Mouse (Mus musculus) neural tube, embryonic 14.5 days (tissue): ENCODE data around the gene Olfr10. TPM values are rescaled to one million over a fixed set of nuclear protein-coding genes. Genes with fewer than 3 reads are reported as not detected.

ENCODE experiments used
- ATAC-seq: fragments of 200-750 bp; cut with Nextera tagmentation; 2 replicates; pipeline ENCODE4 v1.8.0; 2017; ENCODE audit warnings: low read depth, mild to moderate bottlenecking, moderate TSS enrichment, moderate library complexity
- H3K27ac ChIP-seq: fragments of 300-500 bp; sonication (generic); 2 replicates; pipeline ENCODE4 v1.5.1; 2014; ENCODE audit warnings: low read depth, mild to moderate bottlenecking, control low read depth, low read length, moderate library complexity, mixed read lengths
- H3K27me3 ChIP-seq: fragments of 300-500 bp; sonication (generic); 2 replicates; pipeline ENCODE4 v1.6.1; 2014; ENCODE audit warnings: low read length; ENCODE audit not compliant: control insufficient read depth, insufficient read depth
- H3K36me3 ChIP-seq: fragments of 300-500 bp; sonication (generic); 2 replicates; pipeline ENCODE4 v1.6.1; 2014; ENCODE audit warnings: low read length, mixed read lengths; ENCODE audit not compliant: control insufficient read depth, insufficient read depth
- H3K4me1 ChIP-seq: fragments of 300-500 bp; sonication (generic); 2 replicates; pipeline ENCODE4 v1.6.1; 2014; ENCODE audit warnings: low read length; ENCODE audit not compliant: control insufficient read depth, insufficient read depth
- H3K4me2 ChIP-seq: fragments of 300-500 bp; sonication (generic); 2 replicates; pipeline ENCODE4 v1.6.1; 2014; ENCODE audit warnings: mild to moderate bottlenecking, low read depth, low read length, control low read depth
- H3K4me3 ChIP-seq: fragments of 300-500 bp; sonication (generic); 2 replicates; pipeline ENCODE4 v1.5.1; 2014; ENCODE audit warnings: low read depth, low read length, control low read depth, mixed read lengths
- H3K9ac ChIP-seq: fragments of 300-500 bp; sonication (generic); replicated peaks from 2 replicates; pipeline ENCODE4 v1.6.1; 2014; ENCODE audit warnings: low read depth, mild to moderate bottlenecking, control low read depth, low read length, mixed read lengths
- H3K9me3 ChIP-seq: fragments of 300-500 bp; sonication (generic); 2 replicates; pipeline ENCODE4 v1.6.1; 2016; ENCODE audit warnings: low read length; ENCODE audit not compliant: control insufficient read depth
- WGBS: fragments of 180-500 bp; shearing (Covaris S2); extraction: QIAGEN DNeasy Blood & Tissue Kit; methylation state at CpG from one replicate; pipeline ENCODE4 v1.1.7; 2014; 5-methylcytosine and 5-hydroxymethylcytosine counted together
- polyA plus RNA-seq: library from polyadenylated mRNA; unstranded; fragments of >200 nt; fragmentation: Nextera tagmentation; extraction: Ambion mirVana; gene quantifications from 2 replicates; pipeline ENCODE4 v1.2.1, GENCODE M21; 2014

Gene Olfr10
- polyA plus RNA-seq, 1 experiment from 2014 or later = not detected

- H3K4me3 ChIP-seq = no peak overlapping the region
- H3K9me3 ChIP-seq = no peaks in the 10 kb centered on the region
- H3K27me3 ChIP-seq = no peaks in the 10 kb centered on the region
- WGBS = 81% methylated on average over 8 of the region's 8 CpGs
- no peak for ATAC-seq
- H3K4me2 ChIP-seq = no peak overlapping the region
- H3K4me1 ChIP-seq = no peaks in the 10 kb centered on the region
- H3K9ac ChIP-seq = no peak overlapping the region
- no peak overlapping the region for H3K27ac ChIP-seq
- H3K36me3 ChIP-seq = no peaks in the 10 kb centered on the region; the same call in 1 of the 2 replicates
Observed at GRCm38 (mm10) chr11:49265101-49265500, 39.4 kb upstream of the Olfr10 start.

- 94% methylated on average over 6 of the region's 6 CpGs for WGBS
- Histone ChIP-seq H3K9ac (no peak overlapping the region), H3K4me1 (no peaks in the 10 kb centered on the region), H3K9me3 (no peaks in the 10 kb centered on the region), H3K36me3 (no peaks in the 10 kb centered on the region; the same call in 1 of the 2 replicates), H3K4me2 (no peak overlapping the region), H3K27ac (no peak overlapping the region), H3K27me3 (no peaks in the 10 kb centered on the region), H3K4me3 (no peak overlapping the region)
- ATAC-seq = no peak
Observed at GRCm38 (mm10) chr11:49266671-49267070, 37.9 kb upstream of the Olfr10 start.

GRCm38 (mm10) chr11:49267316-49267715 is 37.2 kb upstream of the Olfr10 start:
- no peak overlapping the region for H3K4me2 ChIP-seq
- no peaks in the 10 kb centered on the region for H3K27me3 ChIP-seq
- H3K4me3 ChIP-seq = no peak overlapping the region
- no peaks in the 10 kb centered on the region for H3K4me1 ChIP-seq
- no peak overlapping the region for H3K9ac ChIP-seq
- no peak overlapping the region for H3K27ac ChIP-seq
- WGBS = 82% methylated on average over 10 of the region's 10 CpGs
- no peak for ATAC-seq
- no peaks in the 10 kb centered on the region for H3K9me3 ChIP-seq
- H3K36me3 ChIP-seq = no peaks in the 10 kb centered on the region

- WGBS = 78% methylated on average over 15 of the region's 15 CpGs
- no peaks in the 10 kb centered on the region for H3K4me1 ChIP-seq
- no peak overlapping the region for H3K27ac ChIP-seq
- H3K4me2 ChIP-seq = no peak overlapping the region
- no peaks in the 10 kb centered on the region for H3K9me3 ChIP-seq
- H3K4me3 ChIP-seq = no peak overlapping the region
- H3K27me3 ChIP-seq = no peaks in the 10 kb centered on the region
- H3K9ac ChIP-seq = no peak overlapping the region
- ATAC-seq = no peak
- H3K36me3 ChIP-seq = no peaks in the 10 kb centered on the region
Observed at GRCm38 (mm10) chr11:49267970-49268579, 36.5 kb upstream of the Olfr10 start.

- H3K9ac ChIP-seq = no peak overlapping the region
- ATAC-seq = no peak
- H3K9me3 ChIP-seq = no peaks in the 10 kb centered on the region
- WGBS = 92% methylated on average over 9 of the region's 9 CpGs
- H3K27me3 ChIP-seq = no peaks in the 10 kb centered on the region
- no peaks in the 10 kb centered on the region for H3K4me1 ChIP-seq
- no peak overlapping the region for H3K27ac ChIP-seq
- no peaks in the 10 kb centered on the region for H3K36me3 ChIP-seq
- H3K4me3 ChIP-seq = no peak overlapping the region
- no peak overlapping the region for H3K4me2 ChIP-seq
Observed at GRCm38 (mm10) chr11:49269761-49270160, 34.8 kb upstream of the Olfr10 start.

- Histone ChIP-seq H3K4me3 (no peak overlapping the region), H3K9ac (no peak overlapping the region), H3K27ac (no peak overlapping the region), H3K4me1 (no peaks in the 10 kb centered on the region), H3K36me3 (no peaks in the 10 kb centered on the region), H3K27me3 (no peaks in the 10 kb centered on the region), H3K4me2 (no peak overlapping the region), H3K9me3 (no peaks in the 10 kb centered on the region)
- WGBS = 93% methylated on average over 4 of the region's 4 CpGs
- ATAC-seq = no peak
Observed at GRCm38 (mm10) chr11:49270368-49270767, 34.2 kb upstream of the Olfr10 start.

- ATAC-seq = peak; percentile 42; the same call in 1 of the 2 replicates
- H3K4me1 ChIP-seq = no peaks in the 10 kb centered on the region
- H3K27me3 ChIP-seq = no peaks in the 10 kb centered on the region
- no peak overlapping the region for H3K27ac ChIP-seq
- H3K36me3 ChIP-seq = no peaks in the 10 kb centered on the region
- no peak overlapping the region for H3K4me2 ChIP-seq
- H3K9me3 ChIP-seq = no peaks in the 10 kb centered on the region
- H3K4me3 ChIP-seq = no peak overlapping the region
- no peak overlapping the region for H3K9ac ChIP-seq
- 32% methylated on average over 7 of the region's 7 CpGs for WGBS
Observed at GRCm38 (mm10) chr11:49271334-49271733, 33.2 kb upstream of the Olfr10 start.

GRCm38 (mm10) chr11:49273834-49274519 is 30.6 kb upstream of the Olfr10 start:
- no peaks in the 10 kb centered on the region for H3K4me1 ChIP-seq
- H3K27ac ChIP-seq = peak overlapping the region; percentile 28; the same call in 1 of the 2 replicates
- ATAC-seq = peak; percentile 63
- H3K4me2 ChIP-seq = no peak overlapping the region
- H3K27me3 ChIP-seq = no peaks in the 10 kb centered on the region
- no peaks in the 10 kb centered on the region for H3K36me3 ChIP-seq
- no peak overlapping the region for H3K9ac ChIP-seq
- WGBS = 38% methylated on average over 11 of the region's 11 CpGs
- H3K4me3 ChIP-seq = no peak overlapping the region
- H3K9me3 ChIP-seq = no peaks in the 10 kb centered on the region

- H3K4me1 ChIP-seq = no peaks in the 10 kb centered on the region
- no peak within 1 kb of the TSS for H3K4me3 ChIP-seq
- no peak within 1 kb of the TSS for H3K27ac ChIP-seq
- no peak within 1 kb of the TSS for H3K4me2 ChIP-seq
- WGBS = 74% methylated on average over 3 of the region's 3 CpGs
- H3K9me3 ChIP-seq = no peaks in the 10 kb centered on the region
- no peak for ATAC-seq
- H3K9ac ChIP-seq = no peak within 1 kb of the TSS
- H3K36me3 ChIP-seq = no peaks in the 10 kb centered on the region
- H3K27me3 ChIP-seq = no peaks in the 10 kb centered on the region
Observed at GRCm38 (mm10) chr11:49278222-49278621, 26.3 kb upstream of the Olfr10 start, which contains the start of gene Olfr1393. Gene Olfr1393, plus strand, starts transcription at chr11:49278304.
